Mouse (Mus musculus): ENCODE measurements around the gene Olfr10.
"Not testable (repeated sequence)": the region's sequence is repeated elsewhere in the genome, so short reads cannot be mapped to it uniquely, and the experiment has no call there.

Gene Olfr10

GRCm38 (mm10) chr11:49304441-49304840 lies at the start of gene Olfr10:
Olfr10 (plus strand) TSS chr11:49304741.
- no peak for DNase-seq (ENCODE audit: low read depth, low spot score)

- no peak for DNase-seq (ENCODE audit: low read depth, low spot score)
Observed at GRCm38 (mm10) chr11:49259296-49259695, 45.2 kb upstream of the Olfr10 start.

GRCm38 (mm10) chr11:49259829-49260228 lies 44.7 kb upstream of the Olfr10 start:
- no peak for DNase-seq (ENCODE audit: low read depth, low spot score)

GRCm38 (mm10) chr11:49260598-49261312 lies 43.8 kb upstream of the Olfr10 start:
- no peak for DNase-seq (ENCODE audit: low read depth, low spot score)

GRCm38 (mm10) chr11:49261313-49261855 lies 43.2 kb upstream of the Olfr10 start:
- DNase-seq (ENCODE audit: low read depth, low spot score): peak; percentile 60

- DNase-seq (ENCODE audit: low read depth, low spot score): no peak
Observed at GRCm38 (mm10) chr11:49262286-49262685, 42.3 kb upstream of the Olfr10 start.

- DNase-seq (ENCODE audit: low read depth, low spot score): no peak
Observed at GRCm38 (mm10) chr11:49263149-49263548, 41.4 kb upstream of the Olfr10 start.

GRCm38 (mm10) chr11:49264081-49264480 lies 40.5 kb upstream of the Olfr10 start:
- no peak for DNase-seq (ENCODE audit: low read depth, low spot score)

- DNase-seq (ENCODE audit: low read depth, low spot score): peak; percentile 31
Observed at GRCm38 (mm10) chr11:49264622-49265021, 39.9 kb upstream of the Olfr10 start.

- DNase-seq (ENCODE audit: low read depth, low spot score): no peak
Observed at GRCm38 (mm10) chr11:49265101-49265500, 39.4 kb upstream of the Olfr10 start.

- DNase-seq (ENCODE audit: low read depth, low spot score): no peak
Observed at GRCm38 (mm10) chr11:49266671-49267070, 37.9 kb upstream of the Olfr10 start.

- no peak for DNase-seq (ENCODE audit: low read depth, low spot score)
Observed at GRCm38 (mm10) chr11:49267316-49267715, 37.2 kb upstream of the Olfr10 start.

- DNase-seq (ENCODE audit: low read depth, low spot score): no peak
Observed at GRCm38 (mm10) chr11:49267970-49268579, 36.5 kb upstream of the Olfr10 start.

- DNase-seq (ENCODE audit: low read depth, low spot score): no peak
Observed at GRCm38 (mm10) chr11:49269761-49270160, 34.8 kb upstream of the Olfr10 start.

- no peak for DNase-seq (ENCODE audit: low read depth, low spot score)
Observed at GRCm38 (mm10) chr11:49270368-49270767, 34.2 kb upstream of the Olfr10 start.

GRCm38 (mm10) chr11:49271334-49271733 lies 33.2 kb upstream of the Olfr10 start:
- peak; percentile 78 for DNase-seq (ENCODE audit: low read depth, low spot score)

GRCm38 (mm10) chr11:49273834-49274519 lies 30.6 kb upstream of the Olfr10 start:
- no peak for DNase-seq (ENCODE audit: low read depth, low spot score)

- DNase-seq (ENCODE audit: low read depth, low spot score): no peak
Observed at GRCm38 (mm10) chr11:49278222-49278621, 26.3 kb upstream of the Olfr10 start, which contains the start of gene Olfr1393. Olfr1393 (plus strand) TSS chr11:49278304.

- not testable (repeated sequence) for DNase-seq (ENCODE audit: low read depth, low spot score)
Observed at GRCm38 (mm10) chr11:49284982-49285381, 19.6 kb upstream of the Olfr10 start, which contains the start of gene Olfr1392. Olfr1392 (plus strand) TSS chr11:49285282.

- no peak for DNase-seq (ENCODE audit: low read depth, low spot score)
Observed at GRCm38 (mm10) chr11:49287251-49287650, 17.3 kb upstream of the Olfr10 start.

- DNase-seq (ENCODE audit: low read depth, low spot score): no peak
Observed at GRCm38 (mm10) chr11:49292777-49293176, 11.8 kb upstream of the Olfr10 start.

GRCm38 (mm10) chr11:49308547-49308946 lies 4.0 kb downstream of the Olfr10 start:
- DNase-seq (ENCODE audit: low read depth, low spot score): peak; percentile 42
